Mouse (Mus musculus): ENCODE results near the gene Klhl28.

Klhl28 gene

GRCm38 (mm10) chr12:64965124-64966026, at the start of gene Klhl28, which contains the start of gene Togaram1:
TSS of gene Klhl28 (minus strand) at chr12:64965534.
TSS of gene Togaram1 (plus strand) at chr12:64965804.
- peak; percentile 99 for DNase-seq (ENCODE audit: low read depth)

- DNase-seq (ENCODE audit: low read depth), result no peak
These were observed 42.4 kb upstream of the Klhl28 start for GRCm38 (mm10) chr12:65007725-65008124.

- no peak for DNase-seq (ENCODE audit: low read depth)
These were observed 12.2 kb upstream of the Klhl28 start for GRCm38 (mm10) chr12:64977518-64977917.

- DNase-seq (ENCODE audit: low read depth), result peak; percentile 5
These were observed 10.9 kb upstream of the Klhl28 start for GRCm38 (mm10) chr12:64976191-64976590.

- peak; percentile 67 for DNase-seq (ENCODE audit: low read depth)
These were observed 10.2 kb upstream of the Klhl28 start for GRCm38 (mm10) chr12:64975558-64975957.

GRCm38 (mm10) chr12:64972063-64972462, 6.7 kb upstream of the Klhl28 start:
- DNase-seq (ENCODE audit: low read depth), result no peak

- DNase-seq (ENCODE audit: low read depth), result no peak
These were observed 6.1 kb upstream of the Klhl28 start for GRCm38 (mm10) chr12:64971399-64971798.

- DNase-seq (ENCODE audit: low read depth), result no peak
These were observed 2.7 kb upstream of the Klhl28 start for GRCm38 (mm10) chr12:64968067-64968466.

- peak; percentile 26 for DNase-seq (ENCODE audit: low read depth)
These were observed 2.1 kb upstream of the Klhl28 start for GRCm38 (mm10) chr12:64967470-64967869.

GRCm38 (mm10) chr12:64966652-64967435, 1.5 kb upstream of the Klhl28 start:
- peak; percentile 52 for DNase-seq (ENCODE audit: low read depth)

- peak; percentile 66 for DNase-seq (ENCODE audit: low read depth)
These were observed 832 bp upstream of the Klhl28 start for GRCm38 (mm10) chr12:64966101-64966631.

- DNase-seq (ENCODE audit: low read depth), result no peak
These were observed 774 bp downstream of the Klhl28 start for GRCm38 (mm10) chr12:64964560-64964959.

- peak; percentile 36 for DNase-seq (ENCODE audit: low read depth)
These were observed 27.8 kb downstream of the Klhl28 start for GRCm38 (mm10) chr12:64937493-64937892.

- peak; percentile 96 for DNase-seq (ENCODE audit: low read depth)
These were observed 47.5 kb downstream of the Klhl28 start, which contains the start of gene Gm527 for GRCm38 (mm10) chr12:64917578-64918471. TSS of gene Gm527 (plus strand) at chr12:64917906.

GRCm38 (mm10) chr12:64916735-64917134, 48.6 kb downstream of the Klhl28 start:
- no peak for DNase-seq (ENCODE audit: low read depth)

GRCm38 (mm10) chr12:64912996-64913395, 52.3 kb downstream of the Klhl28 start:
- no peak for DNase-seq (ENCODE audit: low read depth)

GRCm38 (mm10) chr12:64903186-64903585, 62.1 kb downstream of the Klhl28 start:
- DNase-seq (ENCODE audit: low read depth), result no peak

- DNase-seq (ENCODE audit: low read depth), result peak; percentile 75
These were observed 62.8 kb downstream of the Klhl28 start for GRCm38 (mm10) chr12:64902506-64902905.

GRCm38 (mm10) chr12:64897060-64897730, 68.1 kb downstream of the Klhl28 start:
- DNase-seq (ENCODE audit: low read depth), result peak; percentile 75
